Mouse (Mus musculus) adrenal gland, postnatal 36 days (tissue): Measurements from ENCODE around the gene Tfap2d. TPM values are rescaled to one million over a fixed set of nuclear protein-coding genes. Genes with fewer than 3 reads are reported as not detected.

Experiments
- DNase-seq, 2 experiments: peaks; one replicate each; pipeline ENCODE4 v3.0.0; 2021; ENCODE audit warnings: mixed read lengths in 1 of 2
- long read RNA-seq, 2 experiments: library from polyadenylated mRNA; stranded (forward); transcript quantifications; one replicate each; pipeline ENCODE4 v2.0.0; 2021; ENCODE audit warnings: borderline sequencing depth in 2 of 2
- total RNA-seq, 2 experiments: library from RNA; stranded (reverse); gene quantifications; 2 replicates each; pipeline ENCODE4 v1.2.3; 2021

Tfap2d gene
- not detected for total RNA-seq
- long read RNA-seq, experiment 1 = 0 reads
- long read RNA-seq, experiment 2 = 0 reads

DNA sequence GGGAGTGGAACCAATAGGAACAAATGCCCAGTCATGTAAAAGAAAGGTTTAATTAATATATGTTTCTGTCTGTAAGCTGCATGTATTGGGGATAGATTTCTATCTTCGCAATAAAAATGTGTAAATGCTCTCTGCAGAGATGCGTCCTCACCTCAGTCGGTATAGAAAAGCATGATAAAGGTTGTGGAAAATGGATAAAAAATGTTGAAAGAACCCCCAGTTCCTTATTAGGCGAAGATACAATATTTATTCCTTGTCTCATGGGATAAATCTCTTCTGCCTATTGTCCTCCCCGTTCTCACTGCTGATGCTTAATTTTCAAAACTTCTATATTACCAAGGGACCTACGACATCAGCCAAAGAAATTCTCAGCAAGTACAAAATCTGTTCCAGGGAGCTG is at the start of gene Tfap2d:
Tfap2d (plus strand) TSS at position 392 of the 400 bp plus-strand sequence.
- no peak for DNase-seq

DNA sequence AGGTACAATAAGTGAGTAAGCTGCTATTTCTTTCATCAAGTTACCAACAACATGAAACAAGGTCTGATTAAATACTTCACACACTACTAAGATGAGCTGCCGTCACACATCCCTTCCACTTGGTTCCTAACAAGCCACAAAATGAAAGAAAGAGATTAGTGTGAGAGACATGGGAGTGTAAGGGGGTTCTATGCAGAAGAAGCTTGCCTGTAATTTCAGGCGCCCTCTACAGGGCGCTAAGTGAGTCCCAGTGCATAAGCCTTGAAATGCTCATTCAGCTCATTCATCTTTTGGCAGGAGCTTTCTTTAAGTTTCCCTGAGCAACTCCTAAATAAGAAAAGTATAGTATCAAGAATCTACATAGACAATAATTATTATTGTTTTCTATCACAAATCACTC is 46.5 kb upstream of the Tfap2d start:
- DNase-seq = no peak

DNA sequence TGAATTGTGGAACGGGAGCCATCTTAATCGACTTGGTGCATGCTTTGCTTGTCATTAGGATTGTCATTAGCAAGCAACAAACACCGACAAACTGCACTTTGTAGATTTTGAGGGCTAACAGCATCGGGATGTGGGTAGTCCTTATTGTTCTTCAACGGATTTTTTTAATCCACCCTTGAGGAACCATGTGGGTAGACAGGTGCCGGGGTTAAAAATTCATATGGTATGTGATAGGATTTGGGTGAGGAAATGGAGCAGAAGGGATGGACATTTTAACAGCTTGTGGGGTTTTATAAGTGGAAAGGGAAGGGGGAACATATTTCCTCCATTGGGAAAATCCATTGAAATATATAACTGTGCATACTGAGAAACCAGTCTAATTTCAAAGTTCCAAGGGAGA is 46.0 kb upstream of the Tfap2d start:
- no peak for DNase-seq

DNA sequence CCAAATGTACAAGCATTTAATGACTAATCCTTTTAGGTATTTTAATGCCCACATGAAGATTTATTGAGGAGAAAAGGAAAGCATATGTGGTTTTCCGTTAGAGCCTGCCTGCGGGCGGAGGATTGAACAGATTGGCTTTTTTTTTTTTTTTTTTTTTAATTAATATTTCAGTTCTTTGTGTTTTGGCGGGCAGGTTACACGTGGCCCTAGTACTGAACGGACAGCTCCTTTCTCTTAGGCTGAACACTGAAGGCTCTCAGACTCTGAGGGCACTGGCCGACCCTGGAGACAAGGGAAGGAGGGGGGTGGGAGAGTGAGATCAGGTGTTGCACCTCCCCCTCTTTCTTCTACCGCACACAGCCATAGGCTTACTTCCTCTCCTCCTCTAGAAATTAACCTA is 14.7 kb upstream of the Tfap2d start:
- DNase-seq = no peak

DNA sequence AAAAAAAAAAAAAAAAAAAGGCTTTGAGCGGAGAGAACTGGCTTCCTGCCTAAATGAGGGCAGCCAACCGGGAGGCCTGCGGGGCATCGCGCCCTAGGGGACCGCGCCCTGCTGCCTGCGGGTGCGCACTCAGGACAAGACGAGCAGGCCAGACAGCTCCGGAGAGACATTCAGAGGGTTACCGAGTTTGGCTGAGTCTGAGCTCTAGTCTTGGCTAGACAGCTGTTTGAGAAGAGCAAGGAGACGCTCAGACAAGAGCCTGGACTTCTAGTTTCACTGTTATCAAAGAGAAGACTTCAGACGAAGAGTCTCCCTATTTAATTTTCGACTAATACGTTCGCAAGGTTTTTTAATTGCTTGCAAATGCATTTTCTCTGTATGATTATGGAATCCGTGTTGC is 5.9 kb upstream of the Tfap2d start:
- DNase-seq = no peak

DNA sequence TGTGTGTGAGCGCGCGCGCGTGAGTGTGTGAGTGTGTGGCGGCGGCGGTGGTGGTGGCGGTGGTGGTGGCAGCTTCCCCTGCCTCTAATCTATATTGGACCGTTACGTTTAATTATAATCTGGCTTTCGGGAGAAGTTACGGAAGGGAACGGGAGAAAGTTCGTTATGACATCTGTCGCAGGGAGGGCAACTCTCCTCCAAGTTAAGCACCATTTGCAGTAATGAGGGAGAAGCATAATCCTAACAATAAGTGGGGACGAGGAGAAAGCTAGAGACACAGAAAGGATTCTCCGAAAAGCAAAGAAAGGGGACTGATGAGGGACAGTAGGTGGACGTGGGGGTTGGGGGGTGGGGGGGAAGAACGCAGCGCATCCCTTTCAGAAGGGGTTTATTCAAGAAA is 494 bp downstream of the Tfap2d start:
- DNase-seq = no peak

DNA sequence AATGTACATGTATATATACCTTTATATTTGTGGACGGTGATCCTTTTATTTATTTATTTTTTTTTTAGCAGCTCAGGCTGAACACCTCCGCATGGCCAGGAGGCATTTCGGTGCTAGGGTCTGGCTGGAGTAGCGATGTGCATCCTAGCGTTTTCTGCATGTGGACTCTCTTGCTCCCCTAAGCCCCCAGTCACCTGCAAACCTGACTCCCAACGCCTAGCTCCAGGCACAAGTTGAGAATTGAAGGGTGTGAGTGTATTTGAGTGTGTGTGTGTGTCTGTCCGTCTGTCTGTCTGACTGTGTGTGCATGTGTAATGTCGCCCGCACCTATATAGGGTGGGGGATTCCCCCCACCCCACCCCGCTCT is 937 bp downstream of the Tfap2d start:
- DNase-seq = no peak

DNA sequence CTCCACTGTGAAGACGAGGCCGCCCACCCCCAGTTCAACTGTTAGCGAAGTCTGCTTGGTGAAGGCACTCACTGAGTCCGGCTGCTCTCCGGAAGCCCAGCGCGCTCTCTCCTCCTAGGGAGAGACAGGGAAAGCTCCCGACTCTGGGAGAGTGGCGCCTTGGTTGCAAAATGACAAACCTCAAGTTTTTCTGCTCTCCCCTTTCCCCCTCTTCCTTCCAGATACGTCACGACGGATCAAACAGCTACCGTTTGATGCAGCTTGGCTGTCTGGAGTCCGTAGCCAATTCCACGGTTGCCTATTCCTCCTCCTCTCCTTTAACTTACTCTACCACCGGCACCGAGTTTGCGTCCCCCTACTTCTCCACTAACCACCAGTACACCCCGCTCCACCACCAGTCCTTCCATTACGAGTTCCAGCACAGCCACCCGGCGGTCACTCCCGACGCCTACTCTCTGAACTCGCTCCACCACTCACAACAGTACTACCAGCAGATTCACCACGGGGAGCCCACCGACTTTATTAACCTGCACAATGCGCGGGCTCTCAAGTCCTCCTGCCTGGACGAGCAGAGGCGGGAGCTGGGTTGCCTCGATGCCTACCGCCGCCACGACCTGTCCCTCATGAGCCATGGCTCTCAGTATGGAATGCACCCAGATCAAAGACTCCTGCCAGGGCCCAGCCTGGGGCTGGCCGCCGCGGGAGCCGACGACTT is 1.5 kb downstream of the Tfap2d start:
- no peak for DNase-seq

DNA sequence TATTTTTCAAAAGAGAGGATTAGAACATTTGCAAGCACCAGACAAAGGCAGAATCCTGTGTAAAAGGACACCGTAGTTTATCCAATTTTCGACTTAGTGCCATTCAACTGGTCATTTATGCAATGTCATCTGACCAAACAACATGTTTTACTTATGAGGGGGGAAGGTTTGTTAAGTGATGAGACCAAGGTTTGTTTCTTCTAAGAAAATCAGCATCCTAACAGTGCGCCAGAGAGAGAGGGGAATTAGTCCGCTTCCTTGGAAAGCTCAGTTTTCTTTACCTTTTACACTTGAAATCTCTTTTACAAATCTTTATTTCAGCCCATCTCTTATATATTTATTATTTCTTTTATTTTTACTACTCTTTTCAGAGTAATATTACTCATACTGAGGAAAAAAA is 3.6 kb downstream of the Tfap2d start:
- DNase-seq = no peak

DNA sequence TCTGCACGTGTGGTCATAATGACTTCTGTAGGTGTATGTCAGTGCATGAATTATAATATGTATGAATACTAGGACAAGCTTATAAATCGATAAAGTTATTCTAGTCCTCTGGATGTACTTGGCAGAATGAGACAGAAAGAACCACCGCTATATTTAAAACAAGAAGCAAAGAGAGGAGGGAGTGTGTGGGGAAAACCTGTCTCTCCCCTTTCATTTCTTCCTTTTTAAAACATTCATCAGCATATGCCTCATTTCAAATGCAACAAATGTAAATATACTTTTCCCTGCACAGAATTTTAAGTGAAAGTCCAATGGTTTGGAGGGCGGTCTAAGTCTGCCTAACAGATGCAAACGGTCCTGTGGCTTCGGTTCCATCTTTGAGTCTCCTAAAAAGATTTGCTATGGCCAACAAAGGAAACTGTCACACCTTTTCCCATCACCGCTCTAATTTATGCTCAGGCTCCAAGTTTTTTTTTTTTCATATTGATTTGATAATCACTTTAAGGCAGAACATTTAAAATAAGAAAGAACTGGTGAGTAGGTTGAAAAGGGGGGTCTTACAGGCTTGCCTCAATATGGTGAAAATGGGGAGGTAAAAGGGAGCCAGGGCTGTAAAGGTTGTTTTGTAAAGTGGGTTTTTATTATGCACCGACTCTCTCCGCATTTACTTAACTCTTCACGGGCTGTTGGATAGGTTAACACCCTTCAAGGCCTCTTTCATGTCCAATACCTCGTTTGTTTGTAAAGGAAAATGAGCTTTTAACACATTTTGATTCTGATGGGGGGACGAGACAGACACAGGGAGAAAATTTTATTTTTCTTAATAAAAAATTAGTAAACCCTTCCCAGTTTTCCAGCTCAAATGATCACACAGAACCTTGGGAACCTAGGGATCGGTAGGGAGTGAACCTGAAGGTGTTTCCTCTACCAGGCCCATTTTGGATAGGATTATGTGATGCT is 4.3 kb downstream of the Tfap2d start:
- no peak for DNase-seq

DNA sequence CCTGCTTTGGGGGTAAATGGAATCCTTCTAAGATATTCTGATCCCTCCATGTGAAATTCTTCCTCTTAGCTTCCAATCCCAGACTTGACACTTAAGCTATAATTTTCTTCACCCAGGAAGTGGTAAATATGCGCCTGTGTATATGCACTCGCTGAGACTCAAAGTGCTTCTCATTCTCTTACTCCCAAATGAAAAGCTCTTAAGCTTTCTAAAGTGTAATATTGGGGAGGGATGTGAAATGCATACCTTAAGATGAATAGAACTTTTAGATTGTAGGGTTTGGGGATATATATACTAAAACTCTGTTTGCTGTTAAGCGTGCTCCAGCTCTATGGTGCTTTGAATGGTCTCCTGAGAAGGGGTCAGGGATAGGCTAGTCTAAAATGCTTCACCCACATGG is 5.0 kb downstream of the Tfap2d start:
- no peak for DNase-seq

DNA sequence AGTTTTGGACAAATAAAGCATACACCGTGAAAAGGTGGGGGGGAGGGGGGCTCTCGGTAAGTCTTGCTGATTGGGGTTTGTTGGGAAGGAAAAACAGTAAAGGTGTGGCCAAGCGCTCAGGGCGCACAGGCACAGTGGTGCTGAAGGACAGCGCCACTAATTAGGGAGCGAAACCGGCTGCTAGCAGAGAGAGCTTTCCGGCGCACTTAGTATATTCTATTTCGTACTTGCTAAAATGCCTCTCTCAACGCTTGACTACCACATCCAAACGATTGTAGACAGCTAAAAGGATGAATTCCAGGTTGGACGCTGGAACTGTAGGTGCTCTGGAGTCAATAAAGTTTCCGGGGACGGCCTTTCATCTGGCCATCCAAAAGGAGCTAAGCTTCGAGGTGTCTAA is 6.9 kb downstream of the Tfap2d start:
- peak in 1 of 2 experiments; percentile 3 for DNase-seq

DNA sequence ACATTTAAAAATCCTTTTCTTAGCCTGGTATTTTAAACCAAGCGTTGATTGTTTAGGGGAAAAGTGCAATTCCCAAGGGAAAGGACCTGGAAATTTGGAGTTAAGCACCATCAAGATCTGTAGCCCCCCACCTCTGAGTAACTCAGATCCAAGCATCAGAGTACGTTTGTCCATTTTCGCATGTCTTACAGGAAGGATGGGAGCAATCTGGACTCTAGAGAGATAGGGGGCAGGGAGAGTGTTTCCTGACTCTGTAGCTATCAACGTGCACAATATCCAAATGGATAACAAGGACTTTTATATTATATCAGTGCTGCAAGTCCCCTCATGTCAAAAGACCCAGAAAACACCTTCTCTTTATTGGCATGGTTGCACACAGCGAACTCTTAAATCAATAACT is 7.4 kb downstream of the Tfap2d start:
- DNase-seq = no peak

DNA sequence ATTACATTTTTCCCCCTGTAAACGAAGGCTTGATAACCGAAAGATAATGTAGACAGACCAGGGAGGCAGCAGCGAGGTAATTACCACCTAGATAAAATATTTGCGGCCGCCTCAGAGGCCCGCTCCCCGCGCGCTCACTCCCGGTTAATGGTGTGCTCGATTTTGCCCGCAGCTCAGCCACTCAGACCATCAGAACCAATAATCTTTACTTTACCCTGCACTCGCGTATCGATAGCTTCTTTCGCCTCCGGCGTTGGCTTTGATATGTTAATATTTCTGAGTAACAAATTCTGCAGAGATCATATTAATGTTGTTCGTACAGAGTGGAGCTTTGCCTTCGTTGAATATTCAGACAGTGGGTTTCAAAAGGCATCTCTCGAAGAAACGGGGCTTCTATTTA is 8.2 kb downstream of the Tfap2d start:
- DNase-seq = no peak

DNA sequence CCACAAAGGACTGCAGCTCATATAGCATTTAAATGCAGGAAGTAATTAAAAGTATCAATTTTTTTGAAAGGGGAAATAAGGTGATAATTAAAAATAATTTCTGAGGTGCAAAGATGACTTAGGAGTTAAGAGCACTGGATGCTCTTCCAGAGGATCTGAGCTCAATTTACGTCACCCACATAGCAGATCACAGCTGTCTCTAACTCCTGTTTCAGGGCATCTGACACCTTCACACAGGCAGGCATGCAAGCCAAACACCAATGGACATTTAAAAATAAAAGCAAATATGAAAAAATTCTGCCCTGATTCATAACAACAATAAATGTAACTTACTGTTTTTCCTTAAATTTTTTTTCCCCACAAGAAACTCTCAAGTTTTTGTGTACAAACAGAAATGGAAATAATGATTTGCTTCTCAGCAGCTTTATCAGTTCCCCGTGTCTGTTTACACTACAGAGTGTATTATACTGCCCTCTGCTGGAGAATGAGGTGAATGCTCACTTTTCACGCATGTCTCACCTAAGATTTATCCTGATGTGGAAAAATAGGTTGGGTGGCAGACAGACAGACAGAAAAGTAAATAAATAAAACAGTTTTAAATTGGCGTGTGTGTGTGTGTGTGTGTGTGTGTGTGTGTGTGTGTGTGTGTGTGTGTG is 76.0 kb downstream of the Tfap2d start:
- DNase-seq = peak in 1 of 2 experiments; percentile 7

DNA sequence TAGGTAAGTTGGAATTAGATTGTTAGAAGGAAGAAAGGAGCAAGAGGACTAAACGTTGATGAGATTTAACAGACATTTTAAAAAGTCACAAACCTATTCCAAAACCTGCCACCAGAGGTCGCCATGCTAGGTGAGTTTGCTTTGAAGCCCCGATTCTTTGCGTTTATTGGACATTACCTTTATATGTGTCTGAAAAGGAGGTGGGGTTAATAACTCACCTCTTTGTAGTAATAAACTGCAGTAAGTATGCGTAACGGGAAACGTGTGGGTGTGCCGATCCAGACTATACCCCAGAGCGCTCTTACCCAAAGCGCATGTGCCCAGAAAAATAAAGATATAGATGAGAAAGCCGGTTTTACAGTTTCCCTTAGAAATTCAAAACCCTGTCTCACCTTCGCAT is 102.8 kb downstream of the Tfap2d start:
- peak; percentile 15 to 26 for DNase-seq

DNA sequence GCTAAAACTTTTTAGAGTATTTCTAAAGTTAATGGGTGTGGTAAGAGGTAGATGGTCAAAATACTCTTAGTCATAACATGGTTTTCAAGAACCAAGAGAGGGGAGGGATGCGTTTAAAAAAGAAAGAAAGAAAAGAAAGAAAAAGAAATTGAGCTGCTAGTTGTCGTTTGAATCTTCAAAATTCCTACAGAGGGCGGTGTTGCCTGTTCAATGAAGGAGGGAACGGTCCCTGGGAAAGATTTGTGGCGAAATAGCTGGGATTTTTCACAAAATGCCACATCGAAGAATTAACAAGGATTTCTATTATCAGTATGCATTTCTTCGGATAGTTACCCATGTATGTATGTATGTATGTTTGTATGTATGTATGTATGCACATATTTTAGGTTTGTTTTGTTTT is 103.4 kb downstream of the Tfap2d start:
- DNase-seq = peak in 1 of 2 experiments; percentile 31

DNA sequence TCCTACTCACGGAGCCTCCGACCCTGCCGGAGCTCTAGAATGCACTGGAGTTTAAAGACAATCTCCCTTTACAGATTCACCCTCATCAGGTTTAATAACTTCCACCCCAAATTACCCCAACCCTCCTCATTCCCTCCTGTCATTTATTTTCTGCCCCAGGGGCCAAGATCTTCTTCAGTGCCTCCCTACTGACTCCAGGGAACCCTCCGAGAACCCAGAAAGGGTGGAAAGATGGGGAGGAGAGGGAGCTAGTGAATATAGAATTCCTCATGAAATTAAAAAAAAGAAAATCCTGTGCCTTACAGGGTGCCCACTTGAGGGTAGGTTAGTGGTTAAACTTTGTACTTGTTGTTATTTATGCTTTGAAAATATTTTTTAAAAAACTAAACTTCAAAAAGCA is 104.8 kb downstream of the Tfap2d start:
- no peak for DNase-seq

DNA sequence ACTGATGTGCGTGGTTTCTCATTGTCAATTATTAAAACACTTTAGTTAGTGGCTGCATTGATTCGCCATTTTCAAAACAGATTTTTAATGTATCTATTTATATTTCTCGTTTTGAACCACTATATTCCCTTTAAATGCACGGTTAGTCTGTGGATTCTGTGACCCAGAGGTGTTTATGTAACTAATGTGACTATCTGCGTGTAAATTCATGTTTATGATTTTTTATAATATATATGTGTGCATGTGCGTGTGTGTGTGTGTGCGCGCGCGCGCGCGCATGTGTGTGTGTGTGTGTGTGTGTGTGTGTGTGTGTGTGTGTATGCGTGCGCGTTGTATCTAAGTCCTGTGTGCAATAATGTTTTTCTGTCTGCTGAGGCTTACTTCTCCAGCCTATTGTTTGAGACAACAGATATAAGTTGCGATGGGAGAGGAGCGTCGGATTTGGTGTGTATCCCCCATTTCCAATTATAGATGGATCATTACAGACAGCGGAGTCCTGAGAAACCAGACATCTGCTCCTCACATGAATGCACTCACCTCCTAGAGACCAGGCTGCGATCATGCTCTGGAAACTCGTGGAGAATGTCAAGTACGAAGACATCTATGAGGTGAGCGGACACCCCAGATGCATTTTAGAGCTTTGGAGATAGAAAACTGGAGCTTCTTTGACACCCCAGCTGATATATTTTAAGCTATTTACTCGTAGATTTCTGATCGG is 106.0 kb downstream of the Tfap2d start, which contains the start of gene Tfap2b:
Tfap2b (plus strand) TSS at position 274 of the 718 bp plus-strand sequence.
- no peak for DNase-seq

DNA sequence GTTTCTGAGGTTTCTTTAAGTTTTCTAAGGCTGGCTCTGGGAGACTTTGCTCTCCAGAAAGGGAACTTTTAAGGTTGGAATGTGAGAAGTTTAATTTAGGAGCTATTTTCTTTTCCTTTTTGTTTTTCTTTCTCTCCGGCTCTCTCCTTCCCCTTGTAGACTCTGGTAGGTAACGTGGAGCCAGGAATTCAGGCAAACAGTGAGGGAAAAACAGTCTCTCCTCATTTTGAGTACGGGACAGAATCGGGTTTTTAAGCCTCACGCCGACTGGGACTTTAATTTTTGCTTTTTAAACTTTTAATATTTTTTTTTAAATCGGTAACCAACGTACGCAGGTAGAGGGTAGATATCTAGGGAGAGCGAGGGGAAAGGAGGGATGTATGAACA is 106.5 kb downstream of the Tfap2d start:
- DNase-seq = no peak

DNA sequence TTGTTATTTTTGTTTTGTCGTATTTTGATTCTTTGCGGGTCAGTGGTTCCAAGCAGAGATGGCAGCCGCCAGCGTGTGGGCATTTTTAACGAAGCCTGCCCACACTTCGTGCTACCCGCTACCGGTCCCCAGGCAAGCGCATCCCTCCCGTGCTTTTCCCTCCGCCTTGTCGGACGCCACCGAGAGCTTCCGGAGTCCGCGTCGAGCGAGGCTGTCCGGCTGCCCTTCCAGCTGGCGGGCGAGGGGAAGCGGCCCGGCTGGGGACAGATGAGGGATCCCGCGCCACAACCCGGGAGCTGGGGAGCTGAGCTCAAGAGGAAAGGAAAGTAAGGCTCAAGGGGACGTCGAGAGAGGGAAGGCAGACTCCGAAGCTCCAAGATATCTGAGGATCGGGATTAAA is 107.0 kb downstream of the Tfap2d start:
- peak in 1 of 2 experiments; percentile 8 for DNase-seq
